Mouse (Mus musculus): ENCODE measurements around the gene Cep95. TPM values are rescaled to one million over a fixed set of nuclear protein-coding genes. Genes with fewer than 3 reads are reported as not detected.
"Not testable (repeated sequence)": the region's sequence is repeated elsewhere in the genome, so short reads cannot be mapped to it uniquely, and the experiment has no call there.

Gene Cep95
- polyA plus RNA-seq, 1 experiment from 2014 or later, result 7.8 TPM

DNA sequence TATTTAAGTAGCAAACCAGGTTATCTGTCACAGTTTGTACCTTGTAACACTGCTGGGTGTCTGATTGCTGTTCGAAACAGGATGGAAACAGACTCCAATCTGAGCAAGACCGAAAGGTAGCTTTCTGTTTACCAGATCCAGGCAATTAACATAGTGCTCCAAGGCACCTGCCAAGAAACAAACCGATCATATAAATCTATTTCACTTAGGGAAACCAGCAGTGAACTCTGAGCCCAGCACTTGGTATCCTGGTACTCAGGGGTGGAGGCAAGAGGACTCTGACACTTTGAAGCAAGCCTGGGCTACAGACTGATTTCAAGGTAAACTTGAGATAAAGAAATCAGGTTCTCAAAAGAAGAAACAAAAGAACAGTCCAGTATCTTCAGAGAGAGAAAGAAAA is 11.7 kb upstream of the Cep95 start:
- H3K9me3 ChIP-seq (replicated peaks), result no peaks in the 10 kb centered on the region
- H3K27ac ChIP-seq (replicated peaks), result peak overlapping the region; percentile 35; the same call in 1 of the 2 replicates
- peaks cover 35% of the 10 kb centered on the region for H3K4me1 ChIP-seq (replicated peaks)
- H3K27me3 ChIP-seq, result no peaks in the 10 kb centered on the region
- no peak overlapping the region for H3K9ac ChIP-seq
- no peak for ATAC-seq (ENCODE audit: insufficient read depth)
- 79% methylated on average over 3 of the region's 3 CpGs for WGBS (ENCODE audit: insufficient replicate concordance)
- H3K36me3 ChIP-seq (replicated peaks), result peaks cover 72% of the 10 kb centered on the region
- peak overlapping the region; percentile 88 for H3K4me2 ChIP-seq
- H3K4me3 ChIP-seq (replicated peaks), result no peak overlapping the region

DNA sequence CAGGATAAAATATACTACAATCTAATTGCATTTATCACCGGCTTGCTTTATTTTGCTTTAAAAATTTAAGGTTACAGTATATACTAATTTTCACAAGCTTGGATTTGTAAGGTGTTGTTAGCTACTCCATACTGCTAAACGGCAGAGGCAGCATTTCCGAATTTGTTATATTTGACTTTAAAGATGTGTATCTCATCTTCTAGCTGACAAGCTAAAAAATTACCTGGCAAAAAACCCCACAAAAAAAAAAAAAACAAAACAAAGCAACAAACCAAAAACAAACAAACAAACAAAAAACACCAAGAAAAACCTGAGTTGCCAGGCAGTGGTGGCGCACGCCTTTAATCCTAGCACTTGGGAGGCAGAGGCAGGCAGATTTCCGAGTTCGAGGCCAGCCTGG is 10.9 kb upstream of the Cep95 start:
- no peaks in the 10 kb centered on the region for H3K9me3 ChIP-seq (replicated peaks)
- peak overlapping the region; percentile 88 for H3K4me2 ChIP-seq
- peaks cover 42% of the 10 kb centered on the region for H3K4me1 ChIP-seq (replicated peaks)
- WGBS (ENCODE audit: insufficient replicate concordance), result 74% methylated on average over 7 of the region's 7 CpGs
- H3K27me3 ChIP-seq, result no peaks in the 10 kb centered on the region
- no peak for ATAC-seq (ENCODE audit: insufficient read depth)
- H3K27ac ChIP-seq (replicated peaks), result no peak overlapping the region
- no peak overlapping the region for H3K9ac ChIP-seq
- H3K36me3 ChIP-seq (replicated peaks), result peaks cover 72% of the 10 kb centered on the region
- H3K4me3 ChIP-seq (replicated peaks), result peak overlapping the region; percentile 79

DNA sequence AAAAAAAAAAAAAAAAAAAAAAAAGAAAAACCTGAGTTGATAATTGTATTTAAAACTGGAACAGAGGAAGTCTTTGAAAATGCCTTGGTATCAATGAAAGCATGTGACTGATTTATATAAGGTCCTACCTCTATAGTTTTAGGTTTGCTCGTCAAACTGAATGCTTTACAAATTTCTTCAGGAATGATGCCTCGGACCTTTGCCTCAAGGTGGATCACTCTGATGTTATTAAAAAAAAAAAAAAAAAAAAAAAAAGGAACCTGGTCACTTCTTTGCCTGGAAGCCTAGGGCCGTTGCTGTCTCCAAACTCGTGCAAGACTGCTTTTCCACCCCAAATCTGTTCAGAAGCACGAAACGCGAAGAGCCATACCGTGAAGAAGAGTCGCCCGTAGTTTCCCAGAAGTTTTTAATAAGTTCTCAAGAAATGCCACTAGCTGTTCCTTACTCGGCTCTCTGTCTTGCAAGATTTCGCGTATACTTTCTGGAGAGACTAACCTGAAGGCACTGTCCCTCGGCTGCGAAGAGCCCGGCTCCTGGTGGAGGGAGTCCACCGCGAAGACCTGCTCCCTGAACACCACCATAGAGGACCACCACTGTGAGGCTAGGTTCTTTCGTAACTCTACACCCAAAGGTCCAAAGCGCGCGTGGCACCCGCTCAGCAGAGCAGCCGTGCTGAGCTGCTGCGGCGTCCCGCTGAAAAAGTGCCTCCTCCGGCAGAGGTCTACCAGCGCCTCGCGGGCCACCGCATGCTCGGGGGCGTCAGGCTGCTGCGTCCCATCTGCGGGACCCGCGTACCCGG is 10.3 kb upstream of the Cep95 start:
- peaks cover 44% of the 10 kb centered on the region for H3K4me1 ChIP-seq (replicated peaks)
- peak; percentile 73 for ATAC-seq (ENCODE audit: insufficient read depth)
- WGBS (ENCODE audit: insufficient replicate concordance), result under 1% methylated on average over 39 of the region's 39 CpGs
- peak overlapping the region; percentile 85 for H3K9ac ChIP-seq
- no peaks in the 10 kb centered on the region for H3K9me3 ChIP-seq (replicated peaks)
- peak overlapping the region; percentile 79 for H3K4me3 ChIP-seq (replicated peaks)
- peaks cover 72% of the 10 kb centered on the region for H3K36me3 ChIP-seq (replicated peaks)
- no peaks in the 10 kb centered on the region for H3K27me3 ChIP-seq
- H3K4me2 ChIP-seq, result peak overlapping the region; percentile 88
- peak overlapping the region; percentile 93 for H3K27ac ChIP-seq (replicated peaks)

DNA sequence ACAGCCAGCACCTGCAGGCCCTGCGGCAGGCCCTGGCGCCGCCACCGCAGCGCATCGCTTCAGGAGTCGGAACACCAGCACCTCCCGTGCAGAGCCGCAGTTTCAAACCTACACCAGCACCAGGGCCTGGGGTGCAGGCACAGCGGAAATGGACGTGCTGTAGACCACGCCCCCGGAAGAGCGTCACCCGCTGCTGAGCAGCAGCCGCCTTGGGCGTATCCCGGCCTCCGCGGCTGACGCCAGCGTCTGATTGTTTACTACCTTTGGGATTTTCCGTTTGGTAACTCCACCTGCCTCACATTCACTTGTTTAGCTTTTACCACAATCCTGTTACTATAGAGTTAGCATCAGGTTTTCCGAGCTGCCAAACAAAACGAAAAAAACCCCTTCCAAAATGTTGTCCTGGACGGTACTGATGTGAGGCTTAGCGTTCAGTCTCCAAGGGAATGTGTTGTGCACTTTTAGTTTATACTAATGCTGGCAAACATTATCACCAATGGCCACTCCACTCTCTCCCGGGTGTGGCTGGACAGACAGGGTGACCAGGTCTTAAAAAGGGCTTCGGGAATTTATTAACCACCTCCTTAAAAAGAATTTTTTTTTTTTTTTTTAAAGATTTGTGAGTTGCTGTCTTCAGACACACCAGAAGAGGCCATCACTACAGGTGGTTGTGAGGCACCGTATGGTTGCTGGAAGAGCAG is 9.5 kb upstream of the Cep95 start, which contains the start of gene Polg2:
Gene Polg2, minus strand, starts transcription at position 150 of the 701 bp plus-strand sequence.
- H3K4me2 ChIP-seq, result peak within 1 kb of the TSS; percentile 88
- no peaks in the 10 kb centered on the region for H3K27me3 ChIP-seq
- peak within 1 kb of the TSS; percentile 85 for H3K9ac ChIP-seq
- H3K4me1 ChIP-seq (replicated peaks), result peaks cover 44% of the 10 kb centered on the region
- peak; percentile 99 for ATAC-seq (ENCODE audit: insufficient read depth)
- under 1% methylated on average over 30 of the region's 30 CpGs for WGBS (ENCODE audit: insufficient replicate concordance)
- peak within 1 kb of the TSS; percentile 93 for H3K27ac ChIP-seq (replicated peaks)
- peaks cover 72% of the 10 kb centered on the region for H3K36me3 ChIP-seq (replicated peaks)
- peak within 1 kb of the TSS; percentile 79 for H3K4me3 ChIP-seq (replicated peaks)
- H3K9me3 ChIP-seq (replicated peaks), result no peaks in the 10 kb centered on the region

DNA sequence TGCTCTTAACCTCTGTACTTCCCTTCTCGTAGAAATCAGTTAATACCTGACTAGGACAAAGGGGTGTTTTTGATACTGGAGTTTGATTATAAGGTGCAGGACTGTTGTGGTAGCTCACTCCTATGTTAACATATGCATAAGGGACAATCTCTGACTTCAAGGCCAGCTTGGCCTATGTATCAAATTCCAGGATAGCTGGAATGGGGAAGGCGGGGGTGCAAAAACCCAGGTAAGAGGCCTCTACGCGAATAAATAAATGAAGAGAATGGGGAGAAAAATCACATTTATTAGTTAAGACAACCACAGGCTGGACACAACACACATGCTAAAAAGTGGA is 9.0 kb upstream of the Cep95 start:
- H3K27ac ChIP-seq (replicated peaks), result peak overlapping the region; percentile 93
- 61% methylated on average over 4 of the region's 4 CpGs for WGBS (ENCODE audit: insufficient replicate concordance)
- peaks cover 45% of the 10 kb centered on the region for H3K4me1 ChIP-seq (replicated peaks)
- peak overlapping the region; percentile 16; the same call in 1 of the 2 replicates for H3K9ac ChIP-seq
- no peaks in the 10 kb centered on the region for H3K9me3 ChIP-seq (replicated peaks)
- peaks cover 72% of the 10 kb centered on the region for H3K36me3 ChIP-seq (replicated peaks)
- no peak for ATAC-seq (ENCODE audit: insufficient read depth)
- H3K4me3 ChIP-seq (replicated peaks), result peak overlapping the region; percentile 79
- H3K4me2 ChIP-seq, result peak overlapping the region; percentile 88
- H3K27me3 ChIP-seq, result no peaks in the 10 kb centered on the region

DNA sequence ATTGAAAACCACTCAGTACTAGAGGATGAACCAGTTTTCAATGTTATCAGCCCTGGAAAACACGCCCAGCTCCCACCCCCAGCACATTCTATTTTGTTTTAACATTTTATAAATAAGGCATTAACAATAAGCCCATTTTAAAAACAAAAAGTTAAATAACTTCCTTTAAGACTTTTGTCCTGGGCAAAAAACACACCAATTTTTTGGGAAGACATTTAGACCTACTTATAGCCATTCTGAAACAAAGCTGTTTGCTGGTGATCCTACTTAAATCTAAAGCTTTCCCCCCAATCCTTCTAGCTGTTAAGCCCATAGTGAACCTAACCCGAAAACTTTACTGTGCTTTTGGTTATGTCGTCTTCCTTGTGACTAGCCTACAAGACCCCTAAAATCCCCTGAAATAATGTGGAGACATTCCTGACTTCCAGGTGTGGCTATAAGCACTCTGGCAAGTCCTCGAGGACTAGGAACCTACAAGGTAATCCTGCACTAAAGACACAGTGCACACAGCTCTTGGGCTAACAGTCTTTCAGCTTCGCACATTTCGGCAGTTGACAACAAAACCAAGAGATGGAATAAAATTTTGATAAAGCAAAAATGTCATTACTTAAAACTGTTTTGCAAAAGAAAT is 8.3 kb upstream of the Cep95 start:
- H3K9ac ChIP-seq, result no peak overlapping the region
- H3K27ac ChIP-seq (replicated peaks), result peak overlapping the region; percentile 93
- H3K36me3 ChIP-seq (replicated peaks), result peaks cover 72% of the 10 kb centered on the region

DNA sequence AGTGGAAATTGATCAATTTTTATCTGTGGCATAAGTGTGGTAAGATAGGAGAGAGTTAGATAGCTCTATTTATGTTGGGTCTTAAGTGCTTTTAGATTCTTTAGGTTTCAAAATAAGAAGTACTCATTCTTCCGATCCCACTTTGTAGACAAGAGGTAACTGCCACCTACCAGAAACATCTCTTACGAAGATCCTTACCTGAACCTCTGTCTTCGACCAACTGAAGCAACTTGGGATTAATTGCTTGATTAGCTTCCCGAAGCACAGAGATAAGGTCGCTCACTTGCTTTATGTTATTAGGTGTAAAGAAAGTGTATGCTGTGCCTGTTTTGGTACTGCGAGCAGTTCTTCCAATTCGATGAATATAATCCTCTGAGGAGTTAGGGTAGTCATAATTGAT is 6.8 kb upstream of the Cep95 start:
- H3K9me3 ChIP-seq (replicated peaks); H3K27ac ChIP-seq (replicated peaks); ATAC-seq (ENCODE audit: insufficient read depth); H3K9ac ChIP-seq; H3K4me2 ChIP-seq; H3K4me3 ChIP-seq (replicated peaks); H3K27me3 ChIP-seq: not testable (repeated sequence)
- peaks cover 73% of the 10 kb centered on the region for H3K36me3 ChIP-seq (replicated peaks)
- WGBS (ENCODE audit: insufficient replicate concordance), result 90% methylated on average over 7 of the region's 7 CpGs
- H3K4me1 ChIP-seq (replicated peaks), result peaks cover 50% of the 10 kb centered on the region

More for the DNA sequence above, 8.3 kb upstream of the Cep95 start:
- 71% methylated on average over 6 of the region's 6 CpGs for WGBS (ENCODE audit: insufficient replicate concordance)
- ATAC-seq (ENCODE audit: insufficient read depth), result no peak
- Histone ChIP-seq H3K4me2 (peak overlapping the region; percentile 88), H3K4me3 (replicated peaks) (0 out of 2 replicates have a peak overlapping the region, but pooled peaks have one; percentile 6), H3K27me3 (no peaks in the 10 kb centered on the region), H3K9me3 (replicated peaks) (no peaks in the 10 kb centered on the region), H3K4me1 (replicated peaks) (peaks cover 51% of the 10 kb centered on the region)

DNA sequence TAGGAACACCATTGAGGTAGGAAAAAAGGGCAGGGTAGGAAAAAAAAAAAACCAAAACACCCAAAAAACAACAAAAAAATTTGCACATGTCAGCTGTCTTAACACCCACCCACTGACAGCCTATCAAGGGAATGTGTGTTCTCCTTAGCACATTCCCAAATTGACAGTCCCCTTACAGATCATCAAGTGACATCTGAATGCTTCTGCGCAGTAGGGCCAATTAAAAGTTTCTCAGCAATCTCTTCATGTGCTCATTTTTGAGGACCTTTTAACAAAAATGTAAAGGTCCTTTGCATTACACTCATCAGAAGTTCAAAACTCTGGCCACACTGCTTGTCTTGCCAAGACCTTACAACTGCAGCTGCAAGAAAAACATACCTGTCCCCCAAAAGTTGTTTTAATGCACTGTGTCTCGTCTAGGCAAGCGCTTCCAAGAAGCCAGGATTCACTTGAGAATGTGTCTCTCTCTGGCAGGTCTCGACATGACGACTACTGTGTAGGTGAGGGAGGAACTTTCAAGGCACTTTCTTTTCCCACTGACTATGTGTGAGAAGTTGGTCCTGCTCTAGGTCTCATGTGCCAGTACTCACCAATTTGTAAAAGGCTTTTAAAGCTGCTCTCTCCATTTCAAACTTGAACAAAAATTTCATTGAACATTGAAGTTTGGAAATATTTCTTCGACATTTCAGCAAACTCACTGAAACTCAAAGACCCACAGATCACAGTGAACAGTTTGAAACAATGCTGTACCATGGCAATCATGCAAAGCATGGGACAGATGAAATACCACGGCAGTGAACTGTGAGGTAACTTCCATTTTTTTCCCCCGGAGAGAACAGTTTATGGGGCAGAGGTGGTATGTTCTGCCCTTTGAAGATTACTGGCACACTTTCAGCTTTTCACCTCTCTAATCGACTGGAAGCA is 5.9 kb upstream of the Cep95 start:
- no peak overlapping the region; the same call in 1 of the 2 replicates for H3K4me3 ChIP-seq (replicated peaks)
- WGBS (ENCODE audit: insufficient replicate concordance), result 84% methylated on average over 9 of the region's 9 CpGs
- no peak overlapping the region for H3K27ac ChIP-seq (replicated peaks)
- no peak for ATAC-seq (ENCODE audit: insufficient read depth)
- peaks cover 72% of the 10 kb centered on the region for H3K36me3 ChIP-seq (replicated peaks)
- peaks cover 41% of the 10 kb centered on the region for H3K4me1 ChIP-seq (replicated peaks)
- H3K27me3 ChIP-seq, result no peaks in the 10 kb centered on the region
- H3K9ac ChIP-seq, result no peak overlapping the region
- no peaks in the 10 kb centered on the region for H3K9me3 ChIP-seq (replicated peaks)
- no peak overlapping the region for H3K4me2 ChIP-seq

DNA sequence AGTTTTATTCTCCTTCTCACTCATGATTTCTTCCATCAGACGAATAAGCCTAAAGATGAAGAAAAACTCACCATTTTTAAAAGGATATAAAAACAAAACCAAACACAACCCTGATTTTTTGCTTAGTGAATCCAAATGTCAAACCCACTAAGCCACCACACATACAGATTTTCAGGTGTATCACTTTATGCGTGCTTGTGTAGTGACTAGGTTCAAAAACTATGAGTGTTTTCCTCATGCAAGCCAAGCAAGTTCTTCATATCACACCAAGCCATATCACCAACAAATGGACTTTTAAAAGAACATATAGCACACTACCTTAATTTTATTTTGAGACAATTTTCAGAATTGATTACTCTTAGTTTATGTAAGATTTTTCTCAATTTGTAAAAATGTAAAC is 4.6 kb upstream of the Cep95 start:
- Histone ChIP-seq H3K4me1 (replicated peaks) (peaks cover 39% of the 10 kb centered on the region), H3K4me3 (replicated peaks) (no peak overlapping the region), H3K36me3 (replicated peaks) (peaks cover 72% of the 10 kb centered on the region), H3K9ac (no peak overlapping the region), H3K27me3 (no peaks in the 10 kb centered on the region), H3K9me3 (replicated peaks) (no peaks in the 10 kb centered on the region), H3K4me2 (no peak overlapping the region), H3K27ac (replicated peaks) (no peak overlapping the region)
- no peak for ATAC-seq (ENCODE audit: insufficient read depth)
- WGBS (ENCODE audit: insufficient replicate concordance), result 83% methylated on average over 2 of the region's 2 CpGs

DNA sequence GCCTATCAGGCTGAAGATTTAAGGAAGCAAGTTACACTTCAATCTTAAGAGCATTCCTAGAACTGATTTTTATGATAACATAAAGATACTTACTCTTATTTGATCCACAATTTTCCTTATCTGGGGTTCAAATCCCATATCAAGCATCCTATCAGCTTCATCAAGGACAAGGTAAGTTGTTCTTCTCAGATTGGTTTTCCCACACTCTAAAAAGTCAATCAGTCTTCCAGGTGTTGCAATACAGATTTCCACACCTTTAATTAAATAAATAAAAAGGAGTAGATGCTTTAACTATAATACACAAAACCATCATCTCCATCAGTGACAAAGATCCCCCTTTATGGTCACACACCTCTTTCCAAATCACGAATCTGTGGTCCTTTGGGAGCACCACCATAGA is 4.0 kb upstream of the Cep95 start:
- no peaks in the 10 kb centered on the region for H3K9me3 ChIP-seq (replicated peaks)
- H3K27ac ChIP-seq (replicated peaks), result no peak overlapping the region
- H3K36me3 ChIP-seq (replicated peaks), result peaks cover 70% of the 10 kb centered on the region
- 71% methylated on average over 1 of the region's 1 CpGs for WGBS (ENCODE audit: insufficient replicate concordance)
- H3K4me2 ChIP-seq, result 0 out of 2 replicates have a peak overlapping the region, but pooled peaks have one; percentile 68
- peaks cover 36% of the 10 kb centered on the region for H3K4me1 ChIP-seq (replicated peaks)
- H3K9ac ChIP-seq, result no peak overlapping the region
- H3K27me3 ChIP-seq, result no peaks in the 10 kb centered on the region
- H3K4me3 ChIP-seq (replicated peaks), result no peak overlapping the region
- no peak for ATAC-seq (ENCODE audit: insufficient read depth)
